Mouse (Mus musculus): ENCODE results near the gene Pcbp1.
A peak's percentile ranks its signal among the peaks of the same experiment; 100 is the strongest.

GRCm38 (mm10) chr6:86525646-86526031 is 482 bp downstream of the Pcbp1 start:
- TF ChIP-seq CTCF (IDR thresholded peaks at IDR 0.05; ENCODE audit: extremely low read depth, insufficient read length, insufficient replicate concordance, low read depth, low read length): no peak
- TF ChIP-seq POLR2A (IDR thresholded peaks at IDR 0.05; ENCODE audit: low read depth, low read length): 0 out of 2 replicates have a peak, but pooled peaks have one; percentile 6

Measured in small intestine, adult 2 months (tissue).